Mouse (Mus musculus) monocyte, adult 2 months (primary cell): ENCODE measurements around the gene Tmem229b.
"Not testable (repeated sequence)": the region's sequence is repeated elsewhere in the genome, so short reads cannot be mapped to it uniquely, and the experiment has no call there.

Source experiments
- DNase-seq, 2 experiments: peaks; one replicate each; pipeline ENCODE4 v3.0.0; 2022; ENCODE audit warnings: low spot score in 2 of 2, low read depth in 1 of 2

Gene Tmem229b

DNA sequence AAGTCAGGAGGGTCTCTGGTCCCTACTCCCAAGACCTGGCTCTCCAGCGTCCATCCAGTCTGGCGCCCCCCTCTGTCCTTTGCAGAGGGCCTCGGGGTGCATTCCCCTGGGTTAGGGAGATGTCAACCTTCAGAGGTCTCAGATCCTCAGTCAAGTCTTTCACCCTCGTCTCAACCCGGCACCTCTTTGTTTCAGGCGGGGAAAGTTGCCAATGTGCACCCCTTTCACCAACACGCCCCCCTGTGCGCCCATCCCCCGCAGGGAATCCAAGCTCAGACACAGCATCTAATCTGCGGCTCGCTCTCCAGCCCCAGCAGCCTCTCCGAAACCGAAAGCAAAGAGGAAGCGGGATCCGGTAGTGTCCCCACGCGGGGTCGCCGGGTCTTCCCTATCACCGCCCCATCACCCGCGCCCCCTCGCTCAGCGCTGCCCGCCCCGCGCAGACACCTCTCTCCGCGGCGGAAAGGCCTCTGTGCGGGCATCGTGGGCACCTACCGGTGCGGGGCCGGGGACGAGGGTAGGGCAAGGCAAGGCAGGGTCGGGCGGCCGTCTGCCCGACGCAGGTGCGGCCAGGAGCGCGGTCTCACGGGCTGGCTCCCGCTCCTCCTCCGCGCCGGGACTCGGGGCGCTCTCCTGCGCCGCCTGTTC is 825 bp downstream of the Tmem229b start:
- DNase-seq = peak in 1 of 2 experiments; percentile 43

GRCm38 (mm10) chr12:79006076-79006475 is 1.4 kb downstream of the Tmem229b start:
- DNase-seq = no peak

DNA sequence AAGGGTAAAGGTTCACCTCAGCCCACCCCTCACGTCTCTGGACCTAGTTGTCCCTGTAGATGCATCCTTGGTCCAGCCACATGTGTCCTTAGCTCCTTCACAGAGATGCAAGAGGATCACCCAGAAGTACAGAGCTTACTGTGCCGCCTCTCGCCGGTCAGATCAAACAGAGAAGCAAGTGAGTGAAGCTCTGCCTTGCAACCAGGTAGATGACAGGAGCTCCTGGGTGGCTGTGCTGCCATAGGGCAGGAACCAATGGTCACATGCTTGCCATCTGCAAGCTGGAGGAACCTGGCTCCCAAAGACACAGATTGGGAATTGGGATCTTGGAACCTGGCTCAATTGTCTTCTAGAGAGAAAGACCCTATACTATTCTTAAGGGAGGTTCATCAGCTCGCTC is 2.0 kb downstream of the Tmem229b start:
- no peak for DNase-seq

DNA sequence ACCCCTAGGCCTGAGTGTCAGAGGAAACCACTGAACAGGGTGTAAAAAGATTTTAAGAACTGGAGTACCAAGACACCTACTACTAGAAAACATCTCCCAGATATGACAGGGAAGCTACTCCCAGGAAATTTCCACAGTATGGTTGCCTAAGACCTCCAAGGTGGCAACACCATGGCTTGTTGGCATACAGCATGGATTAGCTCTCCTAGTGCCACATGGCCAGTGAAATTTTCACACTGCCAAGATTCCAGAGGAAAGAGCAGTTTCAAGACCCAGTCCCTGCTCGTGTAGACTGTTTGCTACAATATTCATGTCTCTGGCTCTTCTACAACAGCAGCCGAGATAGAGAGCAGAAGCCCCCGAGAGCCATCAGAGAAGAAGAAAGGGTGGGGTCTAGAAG is 4.4 kb downstream of the Tmem229b start:
- DNase-seq = no peak

DNA sequence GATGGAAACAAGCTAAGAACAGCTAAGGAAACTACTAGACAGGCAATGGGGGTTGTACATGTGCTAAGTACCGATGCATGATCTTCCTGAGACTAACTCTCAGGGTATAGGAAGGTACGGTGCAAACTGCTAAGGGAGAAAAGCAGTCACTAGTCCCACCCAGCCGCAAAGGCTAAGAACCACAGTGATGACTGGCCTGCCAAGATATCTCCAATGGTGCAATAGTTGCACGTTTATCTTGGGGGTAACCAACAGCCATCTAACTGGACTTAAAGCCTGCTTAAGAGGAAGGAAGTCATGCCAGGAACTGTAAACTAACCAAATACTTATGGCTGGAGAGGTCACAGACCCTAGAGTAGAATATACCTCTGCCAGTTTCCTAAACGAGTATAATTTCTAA is 5.0 kb downstream of the Tmem229b start:
- no peak for DNase-seq

DNA sequence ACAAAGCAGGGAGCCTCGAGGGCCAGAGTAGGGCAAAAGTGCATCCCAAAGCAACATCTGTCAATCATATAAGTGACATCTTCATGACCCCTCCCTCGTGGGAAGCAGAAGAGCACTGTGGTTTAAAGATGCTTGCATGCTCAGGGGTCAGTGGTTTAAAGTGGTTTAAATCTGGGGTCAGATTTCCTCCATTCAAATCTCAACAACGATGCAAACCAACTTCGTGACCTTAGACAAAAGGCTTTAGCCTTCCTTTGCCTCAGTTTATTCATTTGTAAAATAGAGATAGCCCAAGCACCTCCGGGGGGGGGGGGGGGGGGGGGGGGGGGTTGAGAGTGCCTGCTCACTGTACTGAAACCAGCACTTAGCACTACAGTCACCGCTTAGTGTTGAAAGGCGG is 10.7 kb downstream of the Tmem229b start:
- DNase-seq = no peak

DNA sequence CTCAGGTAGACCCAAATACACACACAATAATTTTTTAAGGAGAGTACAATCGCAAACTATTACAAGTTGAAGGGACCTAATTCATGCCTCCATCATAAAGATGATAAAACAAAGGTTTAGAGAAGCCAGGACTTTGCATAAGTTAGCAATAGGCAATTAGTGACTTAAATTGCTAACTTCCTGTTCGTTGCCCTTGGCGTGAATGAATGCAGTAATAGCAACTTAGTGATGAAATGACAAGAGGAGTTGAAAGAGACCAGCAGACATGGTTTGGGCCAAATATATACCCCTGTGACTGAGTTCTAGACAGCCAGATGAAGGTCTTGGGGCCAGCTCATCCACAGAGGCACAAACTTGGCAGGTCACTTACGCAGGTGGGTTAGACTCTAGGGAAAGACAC is 11.2 kb downstream of the Tmem229b start:
- no peak for DNase-seq

- no peak for DNase-seq
Measured at GRCm38 (mm10) chr12:78987581-78988081, 19.8 kb downstream of the Tmem229b start.

DNA sequence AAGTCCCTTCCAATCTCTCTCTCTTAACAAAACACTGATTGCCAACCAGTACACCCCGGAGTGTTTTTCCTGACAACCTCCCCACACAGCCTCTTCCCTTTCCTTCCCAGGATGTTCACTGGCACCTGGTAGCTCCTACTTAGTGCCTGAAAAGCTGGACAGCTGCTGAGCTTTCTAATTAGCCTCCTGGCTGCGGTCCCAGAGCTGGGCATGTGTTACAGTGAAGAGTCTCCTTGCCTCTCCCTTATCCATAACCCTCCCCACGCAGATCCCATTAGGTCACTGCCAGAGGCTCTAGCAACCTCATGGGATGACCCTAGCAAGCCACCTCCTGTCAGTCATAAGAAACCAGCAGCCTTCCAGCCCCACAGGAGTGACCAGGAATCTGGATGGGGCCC is 23.4 kb downstream of the Tmem229b start:
- DNase-seq = no peak

GRCm38 (mm10) chr12:78983296-78984034 is 24.0 kb downstream of the Tmem229b start:
- DNase-seq = no peak

- DNase-seq = no peak
Measured at GRCm38 (mm10) chr12:78981938-78982825, 25.2 kb downstream of the Tmem229b start.

DNA sequence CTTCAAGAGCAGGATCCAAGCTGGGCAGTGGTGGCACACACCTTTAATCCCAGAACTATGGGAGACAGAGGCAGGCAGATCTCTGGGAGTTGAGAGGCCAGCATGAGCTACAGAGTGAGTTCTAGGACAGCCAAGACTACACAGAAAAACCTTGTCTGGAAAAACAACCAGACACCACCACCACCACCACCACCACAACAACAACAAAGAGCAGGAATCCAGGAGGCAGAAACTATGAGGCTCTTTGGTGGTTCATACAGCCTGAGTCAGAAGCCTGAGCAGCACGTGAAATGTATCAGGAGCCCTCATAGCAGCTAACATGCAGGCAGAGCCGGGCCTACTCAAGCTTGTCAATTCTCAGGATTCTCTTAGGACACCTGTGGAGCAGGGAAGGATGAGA is 26.3 kb downstream of the Tmem229b start:
- DNase-seq = no peak

- peak; percentile 60 to 68 for DNase-seq
Measured at GRCm38 (mm10) chr12:78980683-78981091, 26.7 kb downstream of the Tmem229b start.

GRCm38 (mm10) chr12:78977552-78977951 is 29.9 kb downstream of the Tmem229b start:
- no peak for DNase-seq

DNA sequence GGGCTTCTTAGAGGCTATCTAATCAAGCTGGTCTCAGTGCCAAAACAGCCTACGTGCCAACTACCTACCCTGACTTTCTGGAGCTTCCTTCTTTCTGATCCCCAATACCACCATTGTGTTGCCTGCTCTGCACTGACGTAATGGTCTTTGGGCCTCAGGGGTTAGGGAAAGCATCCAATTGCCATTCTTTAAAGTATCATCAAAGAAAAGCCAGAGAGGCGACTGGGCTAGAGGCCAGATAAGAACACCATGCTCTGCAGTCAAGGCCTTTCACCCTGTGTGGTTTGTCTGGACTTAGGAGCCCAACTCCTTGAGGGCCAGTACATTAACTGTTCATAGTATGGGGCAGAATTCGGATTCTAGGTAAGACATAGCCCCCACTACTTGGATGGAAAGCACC is 30.3 kb downstream of the Tmem229b start:
- no peak for DNase-seq

- no peak for DNase-seq
Measured at GRCm38 (mm10) chr12:78975836-78976235, 31.6 kb downstream of the Tmem229b start.

- no peak for DNase-seq
Measured at GRCm38 (mm10) chr12:78974767-78975166, 32.7 kb downstream of the Tmem229b start.

DNA sequence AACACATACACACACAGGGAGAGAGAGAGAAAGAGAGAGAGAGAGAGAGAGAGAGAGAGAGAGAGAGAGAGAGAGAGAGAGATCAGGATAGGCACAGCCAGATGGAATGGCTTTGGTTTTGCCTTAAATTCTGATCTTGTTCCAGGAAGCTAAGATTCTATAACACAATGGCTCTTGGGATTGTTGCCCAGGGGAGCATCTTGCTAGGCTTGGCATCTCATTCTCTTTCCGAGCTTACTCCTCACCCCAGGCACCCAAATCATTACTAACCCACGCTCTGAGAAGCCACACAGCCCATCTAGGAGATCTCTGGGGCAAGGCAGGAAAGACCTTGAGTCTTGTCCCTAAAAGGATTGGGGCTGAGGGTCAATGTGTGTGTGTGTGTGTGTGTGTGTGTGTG is 33.6 kb downstream of the Tmem229b start:
- no peak for DNase-seq

GRCm38 (mm10) chr12:78971649-78972048 is 35.8 kb downstream of the Tmem229b start:
- DNase-seq = no peak

GRCm38 (mm10) chr12:78970725-78971124 is 36.7 kb downstream of the Tmem229b start:
- no peak for DNase-seq

DNA sequence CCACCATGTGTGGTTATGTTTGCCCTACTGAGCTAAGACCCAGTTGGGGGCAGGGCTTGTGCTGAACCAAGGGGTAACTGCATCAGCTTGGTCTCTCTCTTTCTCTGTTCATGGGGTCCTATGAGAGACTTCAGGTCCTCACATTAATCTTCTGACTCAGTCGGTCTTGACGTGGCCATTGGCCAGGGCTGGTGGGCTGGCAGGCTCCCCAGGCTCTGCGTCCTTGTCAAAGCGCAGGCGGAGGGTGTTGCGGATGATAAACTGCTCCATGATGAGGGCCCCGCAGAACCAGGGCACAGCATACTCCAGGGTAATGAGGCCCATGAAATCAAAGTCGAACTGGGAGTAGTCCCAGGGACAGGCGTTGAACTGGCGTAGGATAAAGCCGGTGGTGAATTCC is 42.9 kb downstream of the Tmem229b start:
- DNase-seq = not testable (repeated sequence)

DNA sequence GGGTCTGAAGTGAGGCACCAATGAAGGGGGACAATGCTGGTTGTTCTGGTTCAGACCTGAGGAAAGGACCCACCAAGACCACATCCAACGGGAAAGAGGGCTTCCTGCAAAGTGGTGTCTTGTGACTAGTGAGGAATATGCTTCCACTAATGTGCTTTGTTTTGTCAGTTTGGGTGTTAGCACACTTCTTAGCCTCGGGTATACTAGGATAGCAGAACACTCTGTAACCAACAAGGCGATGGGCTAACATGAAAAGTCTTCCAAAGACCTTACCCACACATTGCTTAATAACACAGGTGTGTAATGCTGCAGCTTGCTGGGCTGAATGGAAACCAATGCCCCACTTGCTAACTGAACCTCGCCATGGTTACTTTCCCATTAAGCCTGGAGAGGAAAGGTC is 51.0 kb downstream of the Tmem229b start:
- DNase-seq = no peak
